Mouse (Mus musculus): ENCODE results near the gene Oxct2a. TPM values are rescaled to one million over a fixed set of nuclear protein-coding genes. Genes with fewer than 3 reads are reported as not detected.
"Not testable (repeated sequence)": the region's sequence is repeated elsewhere in the genome, so short reads cannot be mapped to it uniquely, and the experiment has no call there.

The Oxct2a gene
- polyA plus RNA-seq, 1 experiment from 2014 or later, result not detected

DNA sequence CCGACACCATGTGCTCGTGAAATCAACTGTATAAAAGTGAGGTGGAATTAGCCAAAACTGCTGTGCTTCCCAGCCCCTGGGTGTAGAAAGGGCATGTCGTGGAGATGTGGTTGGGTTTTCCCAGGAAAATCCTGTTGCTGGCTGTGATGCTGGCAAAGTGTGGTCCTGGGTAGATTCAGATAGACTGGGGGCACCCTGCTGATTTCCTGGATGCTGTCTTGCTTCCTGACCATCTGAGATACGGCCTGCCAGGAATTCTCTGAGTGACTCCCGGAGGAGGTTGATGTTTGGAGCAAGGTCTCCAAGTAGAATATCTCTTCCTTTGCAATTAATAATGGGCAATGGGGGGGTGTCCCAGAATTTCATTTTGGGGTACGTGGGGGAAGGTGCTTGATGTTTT, 5.5 kb upstream of the Oxct2a start:
- Histone ChIP-seq H3K9ac (ENCODE audit: low read length) (no peak overlapping the region), H3K4me2 (ENCODE audit: low read depth) (no peak overlapping the region), H3K36me3 (ENCODE audit: control insufficient read depth, insufficient read depth, low read length) (no peaks in the 10 kb centered on the region), H3K27ac (ENCODE audit: low read depth, low read length) (no peak overlapping the region), H3K4me3 (ENCODE audit: low read depth, low read length) (no peak overlapping the region), H3K4me1 (ENCODE audit: control insufficient read depth, insufficient read depth, low read length) (no peaks in the 10 kb centered on the region), H3K27me3 (ENCODE audit: control insufficient read depth, insufficient read depth, low read length) (no peaks in the 10 kb centered on the region), H3K9me3 (ENCODE audit: control insufficient read depth, low read length) (no peaks in the 10 kb centered on the region)
- ATAC-seq (ENCODE audit: insufficient read depth, low FRiP score, low TSS enrichment), result no peak
- 74% methylated on average over 6 of the region's 6 CpGs for WGBS
- DNase-seq (ENCODE audit: low spot score), result no peak

DNA sequence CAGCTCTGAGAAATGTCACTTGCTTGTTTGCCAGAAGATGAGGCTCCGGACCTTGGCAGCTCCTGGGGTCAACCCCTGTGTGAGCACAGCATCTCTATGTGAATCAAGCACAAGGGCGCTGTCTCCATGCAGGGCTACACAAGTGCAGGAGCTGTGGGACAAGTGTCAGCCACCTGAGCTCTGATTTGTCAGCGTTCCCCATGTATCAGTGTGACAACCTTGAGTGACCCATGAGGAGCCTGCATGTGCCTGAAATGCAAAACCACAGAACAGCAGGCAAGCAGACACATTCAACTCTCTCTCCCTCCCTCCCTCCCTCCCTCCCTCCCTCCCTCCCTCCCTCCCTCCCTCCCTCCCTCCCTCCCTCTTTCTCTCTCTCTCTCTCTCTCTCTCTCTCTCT, 4.2 kb upstream of the Oxct2a start:
- H3K27me3 ChIP-seq (ENCODE audit: control insufficient read depth, insufficient read depth, low read length), result peaks cover 5% of the 10 kb centered on the region
- H3K36me3 ChIP-seq (ENCODE audit: control insufficient read depth, insufficient read depth, low read length), result no peaks in the 10 kb centered on the region
- H3K4me1 ChIP-seq (ENCODE audit: control insufficient read depth, insufficient read depth, low read length), result no peaks in the 10 kb centered on the region
- H3K27ac ChIP-seq (ENCODE audit: low read depth, low read length), result no peak overlapping the region
- H3K9ac ChIP-seq (ENCODE audit: low read length), result no peak overlapping the region
- DNase-seq (ENCODE audit: low spot score) (no peak), ATAC-seq (ENCODE audit: insufficient read depth, low FRiP score, low TSS enrichment) (no peak)
- 51% methylated on average over 3 of the region's 3 CpGs for WGBS
- no peak overlapping the region for H3K4me2 ChIP-seq (ENCODE audit: low read depth)
- H3K9me3 ChIP-seq (ENCODE audit: control insufficient read depth, low read length), result no peaks in the 10 kb centered on the region
- H3K4me3 ChIP-seq (ENCODE audit: low read depth, low read length), result no peak overlapping the region

DNA sequence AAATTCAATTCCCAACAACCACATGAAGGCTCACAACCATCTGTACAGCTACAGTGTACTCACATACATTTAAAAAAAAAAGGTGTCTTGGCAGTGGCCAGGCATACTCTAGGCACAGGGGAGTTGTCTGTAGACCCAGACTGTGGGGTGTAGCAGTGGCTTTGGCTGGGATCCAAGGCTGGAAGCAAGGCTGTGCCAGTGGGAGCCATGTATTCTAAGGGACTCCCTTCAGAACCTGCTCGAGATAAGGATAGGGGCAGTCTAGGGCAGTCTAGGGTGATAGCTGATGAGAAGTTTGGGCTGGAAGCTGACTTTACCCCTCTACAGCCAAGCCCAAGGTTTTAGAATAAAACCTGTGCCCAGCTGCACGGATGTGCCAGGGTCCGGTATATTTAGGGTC, 2.7 kb upstream of the Oxct2a start:
- Histone ChIP-seq H3K36me3 (ENCODE audit: control insufficient read depth, insufficient read depth, low read length) (no peaks in the 10 kb centered on the region), H3K4me3 (ENCODE audit: low read depth, low read length) (no peak overlapping the region), H3K4me1 (ENCODE audit: control insufficient read depth, insufficient read depth, low read length) (no peaks in the 10 kb centered on the region), H3K9ac (ENCODE audit: low read length) (no peak overlapping the region), H3K27ac (ENCODE audit: low read depth, low read length) (no peak overlapping the region), H3K9me3 (ENCODE audit: control insufficient read depth, low read length) (no peaks in the 10 kb centered on the region), H3K4me2 (ENCODE audit: low read depth) (no peak overlapping the region), H3K27me3 (ENCODE audit: control insufficient read depth, insufficient read depth, low read length) (peaks cover 7% of the 10 kb centered on the region)
- ATAC-seq (ENCODE audit: insufficient read depth, low FRiP score, low TSS enrichment) (no peak), DNase-seq (ENCODE audit: low spot score) (no peak)
- WGBS, result 79% methylated on average over 3 of the region's 3 CpGs

DNA sequence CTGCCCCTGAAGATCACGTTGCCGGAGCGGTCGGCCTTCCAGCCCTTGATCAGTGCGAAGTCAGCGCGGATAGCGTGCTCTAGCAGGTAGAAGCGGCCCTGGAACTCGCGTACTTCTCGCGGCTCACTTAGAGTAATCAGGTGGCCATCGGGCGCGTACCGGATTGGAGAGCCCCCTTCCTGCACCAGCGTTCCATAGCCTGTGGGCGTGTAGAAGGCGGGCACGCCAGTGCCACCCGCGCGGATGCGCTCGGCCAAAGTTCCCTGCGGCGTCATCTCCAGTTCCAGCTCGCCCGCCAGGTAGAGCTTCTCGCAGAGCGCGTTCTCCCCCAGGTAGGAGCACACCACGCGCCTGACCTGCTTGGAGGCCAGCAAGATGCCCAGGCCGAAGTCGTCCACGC, 524 bp downstream of the Oxct2a start:
- not testable (repeated sequence) for ATAC-seq (ENCODE audit: insufficient read depth, low FRiP score, low TSS enrichment); H3K4me3 ChIP-seq (ENCODE audit: low read depth, low read length); H3K27me3 ChIP-seq (ENCODE audit: control insufficient read depth, insufficient read depth, low read length); H3K4me1 ChIP-seq (ENCODE audit: control insufficient read depth, insufficient read depth, low read length); H3K9me3 ChIP-seq (ENCODE audit: control insufficient read depth, low read length); H3K36me3 ChIP-seq (ENCODE audit: control insufficient read depth, insufficient read depth, low read length); DNase-seq (ENCODE audit: low spot score); H3K27ac ChIP-seq (ENCODE audit: low read depth, low read length); H3K9ac ChIP-seq (ENCODE audit: low read length)
- peak overlapping the region; percentile 33 for H3K4me2 ChIP-seq (ENCODE audit: low read depth)
- 14% methylated on average over 15 of the region's 38 CpGs for WGBS

DNA sequence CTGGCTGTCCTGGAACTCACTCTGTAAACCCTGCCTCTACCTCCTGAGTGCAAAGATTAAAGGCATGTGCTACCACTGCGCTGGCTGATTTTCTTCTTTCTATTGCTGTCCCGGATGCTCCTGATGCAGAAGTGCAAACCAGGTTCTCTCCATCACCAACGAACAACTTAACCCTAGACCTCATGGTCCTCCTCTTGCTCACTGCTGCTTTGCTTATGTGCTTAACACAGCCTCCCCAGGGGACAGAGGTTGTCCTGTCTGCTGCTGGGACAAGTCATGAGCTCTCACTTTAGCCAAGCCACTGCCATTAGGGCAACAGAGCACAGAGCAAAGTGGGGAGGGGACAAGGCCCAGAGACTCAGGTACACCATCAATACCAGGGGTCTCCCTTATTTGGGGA, 8.9 kb downstream of the Oxct2a start:
- WGBS, result 92% methylated on average over 3 of the region's 3 CpGs
- ATAC-seq (ENCODE audit: insufficient read depth, low FRiP score, low TSS enrichment) (no peak), DNase-seq (ENCODE audit: low spot score) (no peak)
- Histone ChIP-seq H3K4me3 (ENCODE audit: low read depth, low read length) (no peak overlapping the region), H3K4me2 (ENCODE audit: low read depth) (no peak overlapping the region), H3K4me1 (ENCODE audit: control insufficient read depth, insufficient read depth, low read length) (no peaks in the 10 kb centered on the region), H3K9me3 (ENCODE audit: control insufficient read depth, low read length) (no peaks in the 10 kb centered on the region), H3K27ac (ENCODE audit: low read depth, low read length) (no peak overlapping the region), H3K36me3 (ENCODE audit: control insufficient read depth, insufficient read depth, low read length) (no peaks in the 10 kb centered on the region), H3K9ac (ENCODE audit: low read length) (no peak overlapping the region), H3K27me3 (ENCODE audit: control insufficient read depth, insufficient read depth, low read length) (no peaks in the 10 kb centered on the region)

DNA sequence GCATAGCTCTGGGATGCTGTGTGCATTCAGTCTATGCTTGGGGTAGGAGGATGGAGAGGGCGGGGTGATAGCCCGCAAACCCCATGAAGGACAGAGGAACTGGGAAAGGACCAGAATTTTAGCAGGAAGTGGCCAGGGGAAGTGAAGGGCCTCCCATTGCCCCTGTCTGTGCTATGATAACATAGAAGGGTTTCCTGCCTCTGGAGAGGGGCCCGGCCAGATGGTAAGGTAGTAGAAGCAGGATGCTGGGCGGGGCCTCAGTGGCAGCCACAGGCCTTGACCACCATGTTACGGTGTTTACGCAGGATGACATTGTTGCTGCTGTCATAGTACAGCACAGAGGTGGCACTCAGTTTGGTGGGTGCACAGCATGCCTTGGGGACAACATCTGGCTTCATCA, 10.4 kb downstream of the Oxct2a start:
- Histone ChIP-seq H3K9me3 (ENCODE audit: control insufficient read depth, low read length) (no peaks in the 10 kb centered on the region), H3K36me3 (ENCODE audit: control insufficient read depth, insufficient read depth, low read length) (no peaks in the 10 kb centered on the region), H3K27ac (ENCODE audit: low read depth, low read length) (no peak overlapping the region), H3K4me3 (ENCODE audit: low read depth, low read length) (no peak overlapping the region), H3K4me1 (ENCODE audit: control insufficient read depth, insufficient read depth, low read length) (no peaks in the 10 kb centered on the region), H3K4me2 (ENCODE audit: low read depth) (no peak overlapping the region), H3K27me3 (ENCODE audit: control insufficient read depth, insufficient read depth, low read length) (no peaks in the 10 kb centered on the region), H3K9ac (ENCODE audit: low read length) (no peak overlapping the region)
- DNase-seq (ENCODE audit: low spot score), result no peak
- no peak for ATAC-seq (ENCODE audit: insufficient read depth, low FRiP score, low TSS enrichment)
- 79% methylated on average over 6 of the region's 6 CpGs for whole genome bisulfite sequencing

DNA sequence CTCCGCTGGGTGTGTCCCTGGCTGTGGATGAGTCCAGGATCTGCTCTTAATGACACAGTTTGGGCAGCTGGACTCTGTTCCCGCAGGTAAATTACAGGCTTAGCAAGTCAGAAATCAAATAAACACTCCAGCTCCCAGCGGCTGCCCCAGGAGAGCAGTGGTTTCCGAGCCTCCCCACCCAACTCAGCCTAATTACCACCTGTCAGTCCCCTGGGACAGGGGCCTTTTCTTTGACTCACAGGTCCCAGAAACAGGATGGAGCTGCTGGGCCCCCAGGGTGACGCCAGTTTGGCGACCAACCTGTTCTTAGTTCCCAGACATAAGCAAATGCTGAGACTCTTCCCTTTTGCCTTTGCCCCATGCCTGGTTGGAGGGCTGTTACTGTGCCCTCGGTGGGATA, 11.6 kb downstream of the Oxct2a start:
- H3K4me3 ChIP-seq (ENCODE audit: low read depth, low read length), result no peak overlapping the region
- no peaks in the 10 kb centered on the region for H3K36me3 ChIP-seq (ENCODE audit: control insufficient read depth, insufficient read depth, low read length)
- no peaks in the 10 kb centered on the region for H3K9me3 ChIP-seq (ENCODE audit: control insufficient read depth, low read length)
- no peak for ATAC-seq (ENCODE audit: insufficient read depth, low FRiP score, low TSS enrichment)
- no peak overlapping the region for H3K4me2 ChIP-seq (ENCODE audit: low read depth)
- H3K27ac ChIP-seq (ENCODE audit: low read depth, low read length), result no peak overlapping the region
- no peaks in the 10 kb centered on the region for H3K27me3 ChIP-seq (ENCODE audit: control insufficient read depth, insufficient read depth, low read length)
- no peaks in the 10 kb centered on the region for H3K4me1 ChIP-seq (ENCODE audit: control insufficient read depth, insufficient read depth, low read length)
- DNase-seq (ENCODE audit: low spot score), result no peak
- H3K9ac ChIP-seq (ENCODE audit: low read length), result no peak overlapping the region
- WGBS, result 84% methylated on average over 7 of the region's 7 CpGs

DNA sequence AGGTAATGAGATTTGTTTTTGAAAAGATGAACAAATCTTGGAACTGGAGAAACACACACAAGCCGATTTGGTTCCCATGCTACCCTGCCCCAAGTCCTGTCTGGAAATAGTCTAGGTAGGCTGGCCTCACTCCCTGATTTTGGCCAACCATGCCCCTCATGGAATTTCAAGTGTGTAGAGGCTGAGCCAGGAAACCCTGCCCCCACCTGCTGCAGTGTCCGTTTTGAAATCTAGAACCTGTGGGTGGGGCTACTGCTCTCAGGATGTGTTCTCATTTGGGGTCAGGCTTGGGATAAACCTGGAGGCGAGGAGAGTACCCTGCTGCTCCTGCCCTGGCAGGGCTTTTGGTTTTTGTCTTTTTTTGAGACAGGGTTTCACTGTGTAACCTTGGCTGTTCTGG, 15.1 kb downstream of the Oxct2a start:
- no peaks in the 10 kb centered on the region for H3K4me1 ChIP-seq (ENCODE audit: control insufficient read depth, insufficient read depth, low read length)
- no peak overlapping the region for H3K9ac ChIP-seq (ENCODE audit: low read length)
- ATAC-seq (ENCODE audit: insufficient read depth, low FRiP score, low TSS enrichment) (no peak), DNase-seq (ENCODE audit: low spot score) (no peak)
- H3K9me3 ChIP-seq (ENCODE audit: control insufficient read depth, low read length), result no peaks in the 10 kb centered on the region
- no peak overlapping the region for H3K4me2 ChIP-seq (ENCODE audit: low read depth)
- H3K36me3 ChIP-seq (ENCODE audit: control insufficient read depth, insufficient read depth, low read length), result peaks cover 2% of the 10 kb centered on the region; the same call in 1 of the 2 replicates
- WGBS, result 57% methylated on average over 3 of the region's 3 CpGs
- no peak overlapping the region for H3K4me3 ChIP-seq (ENCODE audit: low read depth, low read length)
- H3K27me3 ChIP-seq (ENCODE audit: control insufficient read depth, insufficient read depth, low read length), result no peaks in the 10 kb centered on the region
- no peak overlapping the region for H3K27ac ChIP-seq (ENCODE audit: low read depth, low read length)

DNA sequence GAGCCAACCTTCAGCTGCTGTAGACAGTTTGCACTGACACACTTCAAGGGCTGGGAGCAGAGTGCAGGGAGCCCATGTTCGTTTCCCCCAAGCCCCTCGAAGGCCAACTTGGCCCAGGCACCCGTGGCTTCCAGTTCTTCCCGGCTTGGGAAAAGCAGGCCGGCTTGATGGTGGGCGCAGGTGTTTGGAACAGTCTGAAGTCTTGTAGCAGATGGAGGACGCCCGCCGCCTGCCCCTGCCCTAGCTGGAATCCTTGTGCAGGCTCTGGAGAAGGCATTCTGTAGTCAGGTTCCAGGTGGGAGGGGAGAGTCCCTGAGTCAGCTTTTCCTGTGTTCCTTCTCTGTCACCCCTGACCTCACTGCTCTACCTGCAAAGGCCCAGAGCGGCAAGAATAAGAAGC, 16.4 kb downstream of the Oxct2a start:
- WGBS, result 90% methylated on average over 10 of the region's 10 CpGs

More for the DNA sequence above, 16.4 kb downstream of the Oxct2a start:
- peaks cover 7% of the 10 kb centered on the region for H3K36me3 ChIP-seq (ENCODE audit: control insufficient read depth, insufficient read depth, low read length)
- no peak overlapping the region for H3K4me2 ChIP-seq (ENCODE audit: low read depth)
- H3K4me1 ChIP-seq (ENCODE audit: control insufficient read depth, insufficient read depth, low read length), result no peaks in the 10 kb centered on the region
- no peak overlapping the region for H3K4me3 ChIP-seq (ENCODE audit: low read depth, low read length)
- DNase-seq (ENCODE audit: low spot score) (no peak), ATAC-seq (ENCODE audit: insufficient read depth, low FRiP score, low TSS enrichment) (no peak)
- no peaks in the 10 kb centered on the region for H3K27me3 ChIP-seq (ENCODE audit: control insufficient read depth, insufficient read depth, low read length)
- no peak overlapping the region for H3K9ac ChIP-seq (ENCODE audit: low read length)
- H3K9me3 ChIP-seq (ENCODE audit: control insufficient read depth, low read length), result no peaks in the 10 kb centered on the region
- no peak overlapping the region for H3K27ac ChIP-seq (ENCODE audit: low read depth, low read length)

Measured in neural tube, embryonic 11.5 days (tissue).